In genomic region chr10:51672082-51672779, GRCm38 (mm10) we compare ENCODE assay signal across 28 mouse cellular contexts. TPM values are rescaled to one million over a fixed set of nuclear protein-coding genes. Genes with fewer than 3 reads are reported as not detected.
DNase-seq lines count a peak whose midpoint lies in the region; ATAC-seq and TF ChIP-seq lines count a peak whose summit lies in the region.
"Had no signal": no experiment of that assay in that cellular context is flagged by ENCODE, and none has a peak within 500 bp of the region (broad histone marks: within the 10 kb centered on the region; RNA-seq: fewer than 3 reads in every experiment).

No protein-coding gene starts in this region.

- no peak for TF ChIP-seq CTCF in lung, postnatal 0 days (IDR thresholded peaks at IDR 0.05)

- no peaks in the 10 kb centered on the region for H3K9me3 ChIP-seq in hindbrain, embryonic 11.5 days (ENCODE audit: control insufficient read depth, low read length)
- no peaks in the 10 kb centered on the region for H3K9me3 ChIP-seq in hindbrain, embryonic 10.5 days
- H3K9me3 ChIP-seq in lung, embryonic 16.5 days (ENCODE audit: control insufficient read depth, low read length): no peaks in the 10 kb centered on the region
- H3K9me3 ChIP-seq in lung, postnatal 0 days (ENCODE audit: low read length): no peaks in the 10 kb centered on the region
- no peaks in the 10 kb centered on the region for H3K9me3 ChIP-seq in embryonic facial prominence, embryonic 13.5 days
- no peaks in the 10 kb centered on the region for H3K9me3 ChIP-seq in limb, embryonic 12.5 days
- H3K9me3 ChIP-seq: heart, embryonic 13.5 days; lung, embryonic 15.5 days had no signal

- ATAC-seq in hindbrain, embryonic 11.5 days (ENCODE audit: low FRiP score): peak; percentile 47
- ATAC-seq in lung, embryonic 16.5 days (ENCODE audit: low read depth): 0 out of 2 replicates have a peak, but pooled peaks have one; percentile 28
- no peak for ATAC-seq in lung, postnatal 0 days
- peak; percentile 33; the same call in 1 of the 2 replicates for ATAC-seq in embryonic facial prominence, embryonic 13.5 days (ENCODE audit: insufficient number of reproducible peaks, insufficient read depth, low FRiP score, low TSS enrichment, low read depth)
- ATAC-seq in limb, embryonic 12.5 days (ENCODE audit: insufficient number of reproducible peaks, insufficient read depth, low FRiP score, low TSS enrichment, low read depth): peak; percentile 66
- ATAC-seq: activated CD4-positive, CD25-positive, alpha-beta regulatory T cell, adult 4 months; forebrain, embryonic 16.5 days; Patski had no signal

- H3K27ac ChIP-seq in hindbrain, embryonic 11.5 days (ENCODE audit: low read depth, low read length): no peak overlapping the region
- H3K27ac ChIP-seq in hindbrain, embryonic 10.5 days: no peak overlapping the region
- H3K27ac ChIP-seq in lung, embryonic 16.5 days (ENCODE audit: low read length): no peak overlapping the region
- H3K27ac ChIP-seq in lung, postnatal 0 days (ENCODE audit: low read length): no peak overlapping the region
- no peak overlapping the region for H3K27ac ChIP-seq in embryonic facial prominence, embryonic 13.5 days
- no peak overlapping the region for H3K27ac ChIP-seq in limb, embryonic 12.5 days
- H3K27ac ChIP-seq: heart, embryonic 13.5 days; lung, embryonic 15.5 days had no signal

- no peaks in the 10 kb centered on the region for H3K36me3 ChIP-seq in hindbrain, embryonic 11.5 days (ENCODE audit: control insufficient read depth, insufficient read depth, low read length)
- H3K36me3 ChIP-seq in hindbrain, embryonic 10.5 days: no peaks in the 10 kb centered on the region
- no peaks in the 10 kb centered on the region for H3K36me3 ChIP-seq in lung, embryonic 16.5 days (ENCODE audit: control insufficient read depth, insufficient read depth, low read length)
- H3K36me3 ChIP-seq in lung, postnatal 0 days (ENCODE audit: insufficient read depth, low read length): no peaks in the 10 kb centered on the region
- no peaks in the 10 kb centered on the region for H3K36me3 ChIP-seq in embryonic facial prominence, embryonic 13.5 days
- no peaks in the 10 kb centered on the region for H3K36me3 ChIP-seq in limb, embryonic 12.5 days
- H3K36me3 ChIP-seq: heart, embryonic 13.5 days; lung, embryonic 15.5 days had no signal

- H3K9ac ChIP-seq in hindbrain, embryonic 11.5 days (ENCODE audit: low read depth, low read length): no peak overlapping the region
- no peak overlapping the region for H3K9ac ChIP-seq in lung, embryonic 16.5 days (ENCODE audit: low read length)
- no peak overlapping the region for H3K9ac ChIP-seq in lung, postnatal 0 days (replicated peaks; ENCODE audit: low read depth)
- H3K9ac ChIP-seq in embryonic facial prominence, embryonic 13.5 days: no peak overlapping the region
- no peak overlapping the region for H3K9ac ChIP-seq in limb, embryonic 12.5 days (replicated peaks)
- H3K9ac ChIP-seq: heart, embryonic 13.5 days; lung, embryonic 15.5 days had no signal

- H3K4me1 ChIP-seq in hindbrain, embryonic 11.5 days (replicated peaks; ENCODE audit: control insufficient read depth, insufficient read depth, low read length): no peaks in the 10 kb centered on the region
- no peaks in the 10 kb centered on the region for H3K4me1 ChIP-seq in hindbrain, embryonic 10.5 days (replicated peaks)
- no peaks in the 10 kb centered on the region for H3K4me1 ChIP-seq in lung, embryonic 16.5 days (replicated peaks; ENCODE audit: control insufficient read depth, insufficient read depth, low read length)
- H3K4me1 ChIP-seq in lung, postnatal 0 days (ENCODE audit: insufficient read depth, low read depth, low read length): no peaks in the 10 kb centered on the region
- H3K4me1 ChIP-seq in embryonic facial prominence, embryonic 13.5 days: peaks cover 2% of the 10 kb centered on the region; the same call in 1 of the 2 replicates
- no peaks in the 10 kb centered on the region for H3K4me1 ChIP-seq in limb, embryonic 12.5 days (replicated peaks)
- H3K4me1 ChIP-seq: lung, embryonic 15.5 days had no signal

- H3K27me3 ChIP-seq in hindbrain, embryonic 11.5 days (ENCODE audit: control insufficient read depth, insufficient read depth, low read length): peaks cover 9% of the 10 kb centered on the region
- peaks cover 21% of the 10 kb centered on the region for H3K27me3 ChIP-seq in hindbrain, embryonic 10.5 days (ENCODE audit: insufficient read depth, poor library complexity, severe bottlenecking)
- H3K27me3 ChIP-seq in lung, embryonic 16.5 days (ENCODE audit: control insufficient read depth, insufficient read depth, low read depth, low read length): peaks cover 8% of the 10 kb centered on the region
- peaks cover 5% of the 10 kb centered on the region; the same call in 1 of the 2 replicates for H3K27me3 ChIP-seq in lung, postnatal 0 days (replicated peaks; ENCODE audit: insufficient read depth, low read length)
- H3K27me3 ChIP-seq in embryonic facial prominence, embryonic 13.5 days: peaks cover 20% of the 10 kb centered on the region
- H3K27me3 ChIP-seq in limb, embryonic 12.5 days: peaks cover 17% of the 10 kb centered on the region

- DNase-seq in hindbrain, embryonic 11.5 days (ENCODE audit: low spot score): no peak
- DNase-seq in hindbrain, embryonic 10.5 days (ENCODE audit: low spot score): no peak
- DNase-seq in lung, postnatal 0 days (ENCODE audit: low spot score): no peak
- no peak for DNase-seq in adrenal gland, adult 8-10 months
- DNase-seq: adrenal gland, postnatal 25 days; cerebellum, adult 8-10 months; kidney, adult 18-20 months; kidney, postnatal 36 days; right cerebral cortex, adult 18-20 months; thymus, postnatal 14 days had no signal

- no peak overlapping the region for H3K4me2 ChIP-seq in hindbrain, embryonic 11.5 days (replicated peaks; ENCODE audit: low read depth, low read length)
- no peak overlapping the region for H3K4me2 ChIP-seq in lung, embryonic 16.5 days (ENCODE audit: low read depth, low read length)
- H3K4me2 ChIP-seq in lung, postnatal 0 days (replicated peaks; ENCODE audit: low read depth, low read length): no peak overlapping the region
- no peak overlapping the region for H3K4me2 ChIP-seq in embryonic facial prominence, embryonic 13.5 days
- no peak overlapping the region for H3K4me2 ChIP-seq in limb, embryonic 12.5 days
- H3K4me2 ChIP-seq: heart, embryonic 13.5 days; liver, embryonic 11.5 days; lung, embryonic 15.5 days had no signal

- 38% methylated on average over 1 of the region's 1 CpGs for WGBS in hindbrain, embryonic 11.5 days
- 51% methylated on average over 1 of the region's 1 CpGs for WGBS in hindbrain, embryonic 10.5 days
- 55% methylated on average over 1 of the region's 1 CpGs for WGBS in lung, embryonic 16.5 days
- 42% methylated on average over 1 of the region's 1 CpGs for WGBS in lung, postnatal 0 days
- WGBS in embryonic facial prominence, embryonic 13.5 days: 32% methylated on average over 1 of the region's 1 CpGs
- WGBS in limb, embryonic 12.5 days: 56% methylated on average over 1 of the region's 1 CpGs

- no peak overlapping the region for H3K4me3 ChIP-seq in hindbrain, embryonic 11.5 days (ENCODE audit: low read depth, low read length)
- no peak overlapping the region for H3K4me3 ChIP-seq in hindbrain, embryonic 10.5 days
- H3K4me3 ChIP-seq in lung, embryonic 16.5 days (ENCODE audit: low read length): no peak overlapping the region
- H3K4me3 ChIP-seq in lung, postnatal 0 days (ENCODE audit: low read depth, low read length): no peak overlapping the region
- H3K4me3 ChIP-seq in embryonic facial prominence, embryonic 13.5 days: no peak overlapping the region
- H3K4me3 ChIP-seq in limb, embryonic 12.5 days (replicated peaks): no peak overlapping the region
- H3K4me3 ChIP-seq: heart, embryonic 13.5 days; lung, embryonic 15.5 days had no signal

- TF ChIP-seq EP300 in lung, postnatal 0 days (IDR thresholded peaks at IDR 0.05): no peak

RNA-seq across cellular contexts. Expression of gene Rfx6, which starts 5.3 kb away (rescaled TPM):
- not detected in 2 replicates for polyA plus RNA-seq in hindbrain, embryonic 11.5 days (2014; fragmentation: Nextera tagmentation; extraction: Ambion mirVana)
- not detected in 2 replicates for polyA plus RNA-seq in hindbrain, embryonic 10.5 days (2016; fragmentation: Nextera tagmentation; extraction: Ambion mirVana)
- polyA plus RNA-seq in lung, embryonic 16.5 days (2015; fragmentation: Nextera tagmentation; extraction: Ambion mirVana): 0.08 TPM in 1 of 2 replicates, not detected in the other
- not detected in 2 replicates for polyA plus RNA-seq in lung, postnatal 0 days (2015; fragmentation: Nextera tagmentation; extraction: Ambion mirVana)
- not detected in 2 replicates for polyA plus RNA-seq in embryonic facial prominence, embryonic 13.5 days (2015; fragmentation: Nextera tagmentation; extraction: Ambion mirVana)
- not detected in 2 replicates for polyA plus RNA-seq in limb, embryonic 12.5 days (2016; fragmentation: Nextera tagmentation; extraction: Ambion mirVana)
- not detected for total RNA-seq in adrenal gland, adult 8-10 months (2022)
- total RNA-seq: adrenal gland, postnatal 25 days; common myeloid progenitor, adult 5-6 weeks; gastrocnemius, adult 18-20 months; layer of hippocampus, postnatal 10 days; left cerebral cortex, postnatal 10 days; megakaryocyte-erythroid progenitor cell, adult 5-6 weeks had no signal
- polyA plus RNA-seq: activated CD4-positive, CD25-positive, alpha-beta regulatory T cell, adult 4 months; forebrain, embryonic 16.5 days; gonadal fat pad, adult 2 months; heart, embryonic 13.5 days; lung, embryonic 15.5 days; Patski had no signal

RNA-seq across cellular contexts. Expression of gene Gprc6a, which starts 41.0 kb away (rescaled TPM):
- not detected in 2 replicates for polyA plus RNA-seq in hindbrain, embryonic 11.5 days (2014; fragmentation: Nextera tagmentation; extraction: Ambion mirVana)
- polyA plus RNA-seq in hindbrain, embryonic 10.5 days (2016; fragmentation: Nextera tagmentation; extraction: Ambion mirVana): not detected in 2 replicates
- 3.2 and 3.4 TPM in 2 replicates for polyA plus RNA-seq in lung, embryonic 16.5 days (2015; fragmentation: Nextera tagmentation; extraction: Ambion mirVana)
- polyA plus RNA-seq in lung, postnatal 0 days (2015; fragmentation: Nextera tagmentation; extraction: Ambion mirVana): 2.0 and 2.2 TPM in 2 replicates
- not detected in 2 replicates for polyA plus RNA-seq in embryonic facial prominence, embryonic 13.5 days (2015; fragmentation: Nextera tagmentation; extraction: Ambion mirVana)
- polyA plus RNA-seq in limb, embryonic 12.5 days (2016; fragmentation: Nextera tagmentation; extraction: Ambion mirVana): not detected in 2 replicates
- total RNA-seq in adrenal gland, adult 8-10 months (2022): not detected
- total RNA-seq: adrenal gland, postnatal 25 days; common myeloid progenitor, adult 5-6 weeks; gastrocnemius, adult 18-20 months; hematopoietic stem cell, adult 5-6 weeks; layer of hippocampus, postnatal 10 days; left cerebral cortex, postnatal 10 days; megakaryocyte-erythroid progenitor cell, adult 5-6 weeks had no signal
- polyA plus RNA-seq: activated CD4-positive, CD25-positive, alpha-beta regulatory T cell, adult 4 months; forebrain, embryonic 16.5 days; gonadal fat pad, adult 2 months; heart, embryonic 13.5 days; liver, embryonic 11.5 days; neural tube, embryonic 11.5 days; Patski; small intestine, adult 2 months had no signal
